Mouse (Mus musculus) retina, embryonic 14.5 days (tissue): Measurements from ENCODE around the gene Axin1.
"Not testable (repeated sequence)": the region's sequence is repeated elsewhere in the genome, so short reads cannot be mapped to it uniquely, and the experiment has no call there.

Experiments used
- DNase-seq: peaks from one replicate; pipeline ENCODE4 v3.0.0-alpha.2; 2015; ENCODE audit warnings: low spot score

The Axin1 gene

DNA sequence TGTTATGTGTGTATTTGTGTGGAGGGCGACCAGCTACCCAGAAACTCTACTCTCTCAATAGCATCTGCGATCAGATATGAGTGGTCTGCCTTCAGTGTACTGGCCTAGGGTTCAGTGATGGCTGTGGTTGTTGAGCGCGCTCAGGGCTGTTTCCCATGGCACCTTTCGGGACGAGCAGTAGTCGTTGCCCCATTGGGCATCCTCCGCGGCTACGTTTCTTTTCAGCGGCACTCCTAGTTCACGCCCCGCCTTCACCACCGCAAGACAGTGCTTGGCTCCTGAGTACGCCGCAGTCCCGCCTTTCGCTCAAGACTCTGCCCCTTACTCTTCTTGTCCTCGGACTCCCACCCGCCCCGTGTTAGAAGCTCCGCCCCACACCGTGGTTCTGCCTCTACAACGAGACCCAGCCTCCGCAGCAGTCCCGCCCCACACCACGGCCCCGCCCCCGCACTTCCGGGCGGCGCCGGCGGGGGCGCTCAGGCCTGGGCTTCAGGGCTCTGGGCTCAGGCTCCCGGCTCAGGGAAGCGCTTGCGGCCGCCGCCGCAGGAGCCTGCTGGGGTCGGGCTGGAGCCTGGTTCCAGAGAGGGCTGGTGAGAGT is at the start of gene Axin1:
Gene Axin1 (plus strand): TSS at position 450 of the 598 bp plus-strand sequence.
- DNase-seq = peak; percentile 97

DNA sequence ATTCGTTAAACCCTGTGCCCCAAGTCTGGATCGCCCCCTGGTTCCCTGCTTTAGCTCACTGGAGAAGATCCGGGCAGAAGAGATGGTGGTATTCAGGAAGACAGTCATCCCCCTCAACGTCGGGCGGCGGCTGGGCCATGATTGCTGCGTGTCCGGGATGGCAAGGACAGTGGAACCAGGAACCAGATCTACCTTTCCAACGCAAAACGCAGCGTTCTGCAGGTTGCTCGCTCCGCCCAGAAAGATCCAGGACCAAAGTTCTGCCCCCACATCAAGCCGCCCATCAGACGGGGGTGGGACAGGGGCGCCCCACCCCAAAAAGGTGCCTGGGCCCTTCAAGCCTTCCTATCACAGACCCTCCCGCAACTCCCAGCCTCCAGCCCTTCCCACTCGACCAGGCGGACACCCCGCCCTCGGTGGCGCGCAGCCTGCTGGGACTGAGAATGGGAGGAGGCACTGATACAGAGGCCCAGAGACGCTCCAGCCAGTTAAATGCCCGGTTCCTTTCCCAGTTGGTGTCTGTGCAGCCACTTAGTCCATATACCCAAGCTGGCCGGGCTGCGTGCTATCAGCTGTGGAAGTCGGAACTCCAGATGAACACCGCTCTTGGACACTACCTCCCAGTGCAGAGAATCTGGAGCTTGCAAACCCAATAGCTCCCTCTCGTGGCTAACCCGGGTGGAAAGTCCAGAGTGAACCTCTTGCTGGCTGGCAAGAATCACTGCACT is 48.4 kb upstream of the Axin1 start, which contains the start of gene Decr2:
Gene Decr2 (minus strand): TSS at position 433 of the 728 bp plus-strand sequence.
- DNase-seq = peak; percentile 96

DNA sequence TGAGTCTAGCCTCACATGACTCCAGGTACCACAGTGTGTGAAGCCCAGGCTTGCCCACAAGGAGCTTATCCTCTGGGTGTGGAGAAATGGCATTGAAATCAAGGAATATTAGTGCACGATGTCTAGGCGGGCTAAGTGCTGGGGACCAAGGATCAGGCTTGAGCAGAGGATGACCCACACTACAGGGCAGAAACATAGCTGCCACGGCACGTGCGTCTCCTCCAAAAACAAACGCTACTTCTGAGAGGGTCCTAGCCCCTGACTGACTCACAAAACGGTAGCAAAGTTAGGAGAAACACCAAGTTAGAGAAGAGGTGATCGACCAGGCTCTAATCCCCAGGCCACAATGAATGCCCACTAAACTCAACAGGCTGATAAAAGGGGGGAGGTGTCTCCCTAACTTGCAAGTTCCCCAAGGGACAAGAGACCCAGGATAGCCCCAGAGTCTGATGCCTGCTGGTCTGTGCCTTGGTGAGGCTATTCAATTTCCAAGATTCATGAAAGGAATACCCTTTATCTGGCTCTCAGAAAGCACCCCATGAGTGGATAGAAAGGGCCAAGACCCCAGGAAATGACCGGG is 43.9 kb upstream of the Axin1 start:
- DNase-seq = no peak

DNA sequence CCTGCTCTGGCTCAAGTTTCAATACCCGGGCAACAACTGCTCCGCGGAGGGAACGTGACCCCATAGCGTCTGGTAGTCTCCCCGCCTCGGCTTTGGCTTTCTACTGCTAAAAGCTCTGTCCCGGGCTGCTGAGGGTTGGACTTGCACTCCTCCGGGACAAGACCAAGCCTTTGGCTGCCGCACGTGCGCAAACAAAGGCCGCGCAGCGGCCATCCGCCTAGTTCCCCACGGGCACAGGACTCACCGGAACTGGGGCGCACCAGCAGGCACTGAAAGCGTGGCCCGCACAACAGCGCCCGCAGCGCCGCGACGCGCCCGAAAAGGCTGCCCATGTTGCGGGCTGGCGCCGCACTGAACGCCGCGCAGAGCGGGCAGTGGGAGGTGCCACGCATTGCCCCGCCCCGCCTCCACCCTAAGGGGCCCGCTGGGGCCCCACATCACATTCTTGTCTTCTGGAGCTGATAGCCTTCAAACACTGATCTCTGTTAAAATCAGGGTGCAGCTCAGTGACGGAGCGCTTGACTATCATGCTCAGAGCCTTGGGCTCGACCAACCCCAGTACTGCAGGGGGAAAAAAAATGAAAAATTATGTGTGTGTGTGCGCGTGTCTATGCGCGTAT is 43.3 kb upstream of the Axin1 start, which contains the start of gene Nme4:
Gene Nme4 (minus strand): TSS at position 482 of the 620 bp plus-strand sequence.
- peak; percentile 79 for DNase-seq

DNA sequence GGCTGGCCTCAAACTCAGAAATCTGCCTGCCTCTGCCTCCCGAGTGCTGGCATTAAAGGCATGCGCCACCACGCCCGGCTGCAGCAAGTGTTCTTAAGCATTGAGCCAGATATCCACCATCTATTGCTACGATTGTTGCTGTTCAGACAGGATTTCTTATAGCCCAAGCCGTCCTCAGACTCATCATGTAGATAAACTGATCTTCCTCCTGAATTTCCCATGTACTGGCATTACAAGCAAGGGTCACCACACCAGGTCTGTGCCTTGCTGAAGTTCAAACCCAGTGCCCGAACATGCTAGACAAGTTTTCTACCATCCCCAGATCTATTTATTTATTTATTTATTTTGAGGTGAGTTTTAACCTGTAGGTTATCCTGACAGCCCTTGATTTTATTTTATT is 40.0 kb upstream of the Axin1 start:
- DNase-seq = no peak

DNA sequence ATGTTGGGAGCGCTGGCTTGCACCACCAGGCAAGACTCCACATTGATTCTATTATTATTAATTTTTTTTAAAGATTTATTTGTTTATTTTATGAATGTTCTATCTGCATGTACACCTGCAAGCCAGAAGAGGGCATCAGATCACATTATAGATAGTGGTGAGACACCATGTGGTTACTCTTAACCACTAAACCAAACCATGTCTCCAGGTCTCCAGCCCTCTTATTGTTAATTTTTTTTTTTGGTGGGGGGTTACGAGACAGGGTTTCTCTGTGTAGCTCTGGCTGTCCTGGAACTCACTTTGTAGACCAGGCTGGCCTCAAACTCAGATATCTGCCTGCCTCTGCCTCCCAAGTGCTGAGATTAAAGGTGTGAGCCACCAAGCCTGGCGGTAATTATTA is 39.2 kb upstream of the Axin1 start:
- peak; percentile 68 for DNase-seq

DNA sequence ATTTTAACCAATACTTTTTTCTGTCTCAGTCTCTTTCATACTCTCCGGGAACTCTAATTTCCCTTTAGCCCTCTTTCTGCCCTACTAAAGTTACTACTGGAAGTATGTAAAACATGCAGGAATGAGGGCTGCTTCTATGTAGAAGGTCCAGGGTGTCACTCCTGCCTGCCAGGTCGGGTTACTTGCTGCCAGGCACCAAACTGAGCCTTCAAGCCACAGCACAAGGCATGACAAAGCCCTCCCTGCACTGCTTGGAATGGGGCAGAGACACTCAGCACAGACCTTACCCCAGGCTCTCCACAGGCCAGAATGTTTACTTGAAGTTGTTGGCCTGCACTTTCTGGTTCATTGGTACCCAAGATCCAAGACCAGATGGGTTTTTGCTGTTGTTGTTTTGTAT is 38.3 kb upstream of the Axin1 start:
- no peak for DNase-seq

DNA sequence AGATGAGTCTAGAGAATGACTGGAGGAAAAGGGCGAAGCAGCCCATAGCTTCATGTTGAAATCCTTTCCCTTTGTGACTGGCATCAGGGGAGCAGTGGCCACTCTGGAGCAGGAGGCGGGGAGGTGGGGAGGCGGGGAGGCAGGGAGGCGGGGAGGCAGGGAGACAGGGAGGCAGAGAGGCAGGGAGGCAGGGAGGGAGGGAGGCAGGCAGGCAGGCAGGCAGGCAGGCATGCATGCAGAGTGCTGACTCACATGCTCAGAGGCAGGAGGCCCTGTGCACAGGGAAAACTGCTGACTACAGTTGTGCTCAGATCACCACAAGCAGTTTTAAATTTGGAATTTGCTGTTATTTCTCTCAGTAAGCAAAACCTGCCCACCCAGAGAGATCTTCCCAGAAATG is 37.0 kb upstream of the Axin1 start:
- peak; percentile 38 for DNase-seq

DNA sequence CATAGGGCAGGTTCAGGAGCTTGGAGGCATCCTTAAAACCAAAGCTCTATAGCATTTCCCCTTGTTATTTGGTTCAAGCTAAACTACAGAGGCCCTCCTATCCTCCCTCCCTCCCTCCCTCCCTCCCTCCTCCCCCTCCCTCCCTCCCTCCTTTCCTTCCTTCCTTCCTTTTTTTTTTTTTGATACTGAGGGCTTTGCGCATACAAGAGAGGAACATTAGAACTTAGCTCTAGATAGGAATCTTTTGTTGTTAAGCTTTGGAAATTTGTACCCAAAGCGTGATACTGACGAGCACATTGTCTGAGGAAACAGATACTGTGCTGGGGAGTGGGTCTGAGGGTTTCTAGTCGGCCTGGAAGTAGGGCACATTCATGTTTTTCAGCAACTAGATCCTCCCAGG is 32.9 kb upstream of the Axin1 start:
- no peak for DNase-seq

DNA sequence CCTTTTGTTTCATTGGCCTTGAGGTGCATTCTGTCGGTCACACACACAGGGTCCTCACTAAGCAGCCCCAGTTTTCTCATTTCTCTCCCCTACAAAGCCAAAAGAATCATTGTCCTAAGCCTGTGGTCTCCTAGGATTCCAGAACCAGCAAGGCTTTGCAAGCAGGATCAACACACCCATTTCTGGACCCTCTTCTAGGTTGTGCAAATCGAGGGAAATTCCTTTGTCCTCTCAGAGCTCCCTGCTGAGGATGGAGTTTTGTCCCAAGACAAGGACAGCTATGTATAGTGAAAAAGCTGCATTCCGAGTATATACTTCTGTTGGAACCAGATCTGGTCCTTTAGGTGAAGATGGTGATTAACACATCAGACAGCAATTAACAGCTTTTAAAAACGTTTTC is 28.3 kb upstream of the Axin1 start:
- DNase-seq = no peak

DNA sequence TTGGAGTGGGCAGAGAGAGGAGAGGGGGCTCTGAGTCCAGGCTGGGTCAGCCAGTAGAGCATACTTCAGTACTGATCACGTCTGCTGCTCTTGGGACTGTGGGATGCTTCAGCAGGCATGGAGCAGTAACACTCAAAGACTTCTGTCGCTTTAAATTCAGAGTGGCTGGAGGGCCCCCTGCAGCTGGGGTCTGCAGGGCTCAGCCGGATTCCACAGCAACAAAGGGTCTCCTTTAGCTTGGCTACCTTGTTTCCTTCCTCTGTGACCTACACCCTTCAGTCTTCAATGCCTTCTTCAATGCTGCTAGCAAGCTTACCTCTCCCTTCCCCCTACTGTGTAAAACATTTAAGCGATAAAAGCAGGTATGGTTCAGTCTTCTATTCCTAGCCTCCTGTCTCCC is 27.5 kb upstream of the Axin1 start:
- DNase-seq = peak; percentile 51

DNA sequence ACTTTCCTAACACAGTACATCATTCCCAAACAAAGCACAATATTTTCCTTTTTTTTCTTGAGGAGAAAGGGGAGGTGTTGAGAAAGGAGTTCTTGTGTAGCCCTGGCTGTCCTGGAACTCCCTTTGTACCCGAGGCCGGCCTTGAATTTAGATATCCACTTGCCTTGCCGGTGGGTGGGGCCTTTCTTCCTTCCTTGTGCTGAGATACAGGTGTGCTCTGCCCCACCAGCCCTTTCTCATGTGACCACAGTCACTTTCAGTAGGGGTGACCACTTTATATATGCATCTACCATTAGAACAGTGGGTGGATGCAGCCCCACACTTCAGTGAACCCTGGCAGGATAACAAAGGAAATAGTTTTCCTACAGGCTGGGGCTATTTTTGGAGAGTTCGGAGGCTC is 26.8 kb upstream of the Axin1 start:
- DNase-seq = no peak

DNA sequence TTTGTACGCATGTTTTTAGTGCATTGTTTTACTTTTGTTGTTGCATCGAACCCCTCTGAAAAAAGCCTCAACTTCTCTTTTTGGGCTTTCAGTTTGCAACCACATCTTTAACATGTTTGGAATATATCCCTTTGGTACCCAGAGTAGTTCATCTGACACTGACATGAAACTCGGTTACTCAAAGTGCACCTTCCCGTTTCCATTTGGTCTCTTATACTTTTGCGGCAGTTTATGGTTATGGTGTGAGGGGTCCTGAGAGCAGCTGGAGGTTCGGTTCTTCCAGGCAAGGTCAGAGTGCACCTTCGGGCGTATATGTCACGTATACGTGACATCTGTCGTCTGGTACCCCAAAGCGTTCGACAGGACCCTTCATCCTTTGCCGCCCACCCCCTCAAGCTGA is 25.7 kb upstream of the Axin1 start:
- DNase-seq = no peak

DNA sequence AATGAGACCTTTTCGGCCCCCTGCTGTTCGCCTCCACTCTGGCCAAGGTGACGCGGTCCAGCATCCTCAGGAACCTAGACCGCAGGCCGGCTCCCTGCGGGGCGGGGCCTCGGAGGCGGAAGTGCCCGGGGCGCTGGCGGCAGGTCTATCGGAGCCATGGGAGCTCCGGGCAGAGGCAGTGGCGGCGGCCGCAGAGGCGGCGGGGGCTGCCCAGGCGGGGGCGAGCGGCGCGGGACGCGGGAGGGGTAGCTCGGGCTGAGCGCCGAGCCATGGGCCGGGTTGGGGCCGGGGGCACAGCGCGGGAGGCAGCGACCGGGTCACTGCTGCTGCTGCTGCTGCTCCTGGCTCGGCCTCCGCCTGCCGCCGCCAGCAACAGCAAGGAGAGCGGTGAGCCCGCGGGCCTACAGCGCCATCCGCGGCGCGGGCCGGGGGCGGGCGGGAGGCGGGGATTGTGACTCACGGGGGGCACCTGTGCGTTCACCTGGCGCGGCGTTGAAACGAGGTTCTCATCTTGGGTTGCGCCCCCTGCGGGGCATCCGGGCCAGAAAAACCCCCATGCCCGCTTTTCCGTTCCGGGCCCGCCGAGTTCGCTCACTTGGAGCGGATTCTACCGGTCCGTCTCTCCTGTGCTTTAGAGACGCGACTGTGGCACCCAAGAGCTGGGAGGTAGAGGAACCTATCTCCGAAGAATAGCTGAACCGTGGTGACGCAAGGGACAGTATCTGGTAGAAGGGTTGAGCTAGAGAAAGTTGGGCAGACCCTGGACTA is 25.1 kb upstream of the Axin1 start, which contains the start of gene Tmem8:
Gene Tmem8 (plus strand): TSS at position 119 of the 768 bp plus-strand sequence.
- peak; percentile 72 for DNase-seq

DNA sequence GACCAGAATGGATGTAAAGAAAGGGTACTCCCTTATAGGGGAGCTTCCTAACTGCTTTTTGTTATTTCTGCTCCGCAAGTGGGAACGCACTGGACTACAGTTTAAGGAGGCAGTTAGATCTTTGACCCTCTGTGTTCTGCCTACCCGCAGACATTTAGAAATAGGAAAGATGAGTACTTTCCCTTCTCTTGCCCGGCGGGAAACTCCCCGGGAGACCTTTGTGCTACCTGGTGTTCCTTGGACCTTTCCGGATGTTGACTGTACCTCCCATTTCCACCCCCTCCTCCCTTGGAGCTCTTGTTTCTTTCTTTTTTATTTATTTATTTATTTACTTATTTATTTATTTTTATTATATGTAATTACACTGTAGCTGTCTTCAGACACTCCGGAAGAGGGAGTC is 24.4 kb upstream of the Axin1 start:
- DNase-seq = no peak

DNA sequence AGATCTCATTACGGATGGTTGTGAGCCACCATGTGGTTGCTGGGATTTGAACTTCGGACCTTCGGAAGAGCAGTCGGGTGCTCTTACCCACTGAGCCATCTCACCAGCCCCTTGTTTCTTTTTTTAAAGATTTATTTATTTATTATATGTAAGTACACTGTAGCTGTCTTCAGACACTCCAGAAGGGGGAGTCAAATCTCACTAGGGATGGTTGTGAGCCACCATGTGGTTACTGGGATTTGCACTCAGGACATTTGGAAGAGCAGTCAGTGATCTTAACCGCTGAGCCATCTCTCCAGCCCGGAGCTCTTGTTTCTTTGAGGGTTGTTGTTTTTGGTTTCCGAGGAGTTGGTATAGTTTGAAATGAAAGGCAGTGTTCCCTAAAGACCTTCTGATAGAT is 24.0 kb upstream of the Axin1 start:
- DNase-seq = not testable (repeated sequence)

DNA sequence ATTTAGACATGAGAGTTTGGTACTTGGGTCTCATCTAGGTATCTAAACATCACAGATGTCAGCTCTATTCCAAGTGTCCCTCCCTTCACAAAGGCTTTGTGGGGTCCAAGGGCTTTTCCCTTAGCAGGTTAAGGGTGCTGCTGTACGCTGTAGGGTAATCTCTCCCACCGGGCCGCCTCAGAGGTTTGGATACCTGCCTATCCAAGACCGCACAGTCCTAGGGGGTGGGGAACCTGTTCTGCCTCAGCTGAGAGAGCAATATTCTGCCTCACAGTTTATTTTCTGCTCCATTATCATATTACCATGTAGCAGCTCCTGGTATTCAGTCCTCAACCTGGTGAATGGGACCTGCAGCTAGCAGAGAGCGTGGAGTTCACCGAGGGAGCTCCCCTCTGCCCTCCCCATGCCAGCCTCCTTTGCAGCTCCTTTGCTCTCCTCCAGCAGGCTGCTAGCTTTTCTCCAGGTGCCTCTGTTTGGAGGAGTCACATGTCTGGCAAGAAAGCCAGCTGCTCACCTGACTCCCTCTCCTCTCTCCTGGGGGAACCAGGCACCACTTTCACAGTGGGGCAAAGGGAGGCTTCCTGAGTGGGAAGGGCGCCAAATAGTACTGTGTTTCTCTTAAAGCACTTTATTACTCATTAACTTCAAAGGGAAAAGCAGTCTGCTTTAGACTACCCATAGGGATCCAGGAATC is 23.1 kb upstream of the Axin1 start:
- DNase-seq = no peak

DNA sequence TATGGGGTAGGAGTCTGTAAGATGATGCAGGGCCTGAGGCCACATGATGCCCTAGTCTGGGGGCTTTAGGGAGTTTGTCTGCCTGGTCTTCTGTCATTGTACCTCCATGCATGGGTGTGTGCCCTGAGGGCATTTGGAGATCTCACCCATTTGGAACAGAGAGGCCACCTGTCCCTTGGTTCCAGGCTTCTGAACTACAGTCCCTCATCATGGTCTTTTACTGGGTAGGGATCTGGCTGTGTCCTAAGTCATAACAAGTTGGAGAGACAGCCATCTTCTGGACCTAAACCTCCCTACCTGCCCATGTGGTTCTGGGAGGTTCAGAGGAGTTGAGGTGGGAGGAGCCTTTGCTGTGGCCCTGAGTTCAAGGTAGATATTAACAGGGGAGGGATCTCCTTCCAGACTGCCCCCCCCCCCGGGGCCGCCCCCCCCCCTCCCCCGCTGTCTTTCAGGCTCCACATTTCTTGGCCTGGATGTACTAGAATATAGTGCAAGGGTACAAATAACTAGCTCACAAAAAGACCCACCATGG is 22.5 kb upstream of the Axin1 start:
- no peak for DNase-seq

DNA sequence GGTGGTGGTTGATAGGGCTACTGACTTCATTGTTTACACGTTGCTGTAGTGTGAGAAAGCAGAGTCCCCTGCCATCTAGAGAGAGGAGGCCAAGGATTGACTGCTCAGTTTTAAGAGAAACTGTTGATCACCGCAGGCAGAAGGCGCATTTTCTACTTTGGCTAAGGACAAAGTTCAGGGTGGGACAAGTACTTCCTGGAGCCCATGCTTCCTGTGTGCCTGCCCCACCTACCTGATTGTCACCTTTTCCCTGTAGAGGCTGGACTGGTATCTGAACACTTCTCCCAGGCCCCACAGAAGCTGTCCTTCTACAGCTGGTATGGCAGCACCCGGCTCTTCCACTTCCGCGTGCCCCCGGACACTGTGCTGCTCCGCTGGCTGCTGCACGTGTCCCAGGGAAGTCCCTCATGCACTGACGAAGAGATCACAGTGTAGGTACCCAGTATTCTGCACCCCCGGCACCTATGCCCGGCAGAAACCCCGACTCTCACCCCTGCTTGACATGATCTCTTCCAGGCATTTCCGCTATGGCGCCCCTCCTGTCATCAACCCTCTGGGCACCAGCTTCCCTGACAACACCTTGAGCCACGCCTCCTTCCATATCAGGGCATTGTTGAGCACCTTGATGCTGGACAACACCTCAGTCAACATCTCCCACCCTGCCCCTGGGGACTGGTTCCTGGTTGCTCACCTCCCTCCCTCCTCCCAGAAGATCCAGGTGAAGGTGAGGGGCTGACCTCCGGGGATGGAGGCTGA is 21.8 kb upstream of the Axin1 start:
- DNase-seq = no peak
